Mouse (Mus musculus) thymus, postnatal 14 days (tissue): ENCODE results near the gene Sp6.

Experiments used
- DNase-seq: peaks from one replicate; pipeline ENCODE4 v3.0.0; 2021

Sp6 gene

DNA sequence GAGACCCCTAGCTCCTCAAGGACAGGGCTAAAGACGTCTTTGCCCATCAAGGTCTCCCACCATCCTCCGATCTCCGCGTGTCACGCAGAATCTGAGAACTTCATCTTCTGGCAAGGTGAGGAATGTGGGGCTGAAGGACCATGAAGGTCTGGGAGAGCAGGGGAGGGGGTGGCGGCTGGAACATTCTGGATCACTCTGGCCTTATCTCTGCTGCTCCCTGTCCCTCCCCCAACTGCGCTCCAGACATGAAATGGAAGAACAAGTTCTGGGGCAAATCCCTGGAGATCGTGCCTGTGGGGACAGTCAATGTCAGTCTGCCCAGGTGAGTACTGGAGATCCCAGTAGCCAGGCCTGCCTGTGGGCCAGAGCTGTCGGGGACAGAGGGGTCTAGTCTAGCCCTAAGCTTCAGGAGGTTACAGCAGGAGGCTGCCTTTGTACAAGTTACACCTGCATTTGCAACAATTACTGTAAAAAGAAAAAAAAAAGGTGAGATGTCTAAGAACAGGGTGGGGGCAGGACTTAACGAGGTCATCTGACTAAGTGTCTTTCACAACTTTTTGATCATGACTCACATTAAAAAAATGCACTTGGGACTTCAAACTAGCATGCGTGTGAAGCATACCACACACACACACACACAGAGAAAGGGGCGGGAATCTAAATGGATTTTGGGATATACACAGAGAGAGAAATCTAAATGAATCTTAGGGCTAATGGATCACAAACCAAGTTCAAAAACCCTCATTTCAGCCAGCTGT, 52.5 kb downstream of the Sp6 start:
- no peak for DNase-seq

DNA sequence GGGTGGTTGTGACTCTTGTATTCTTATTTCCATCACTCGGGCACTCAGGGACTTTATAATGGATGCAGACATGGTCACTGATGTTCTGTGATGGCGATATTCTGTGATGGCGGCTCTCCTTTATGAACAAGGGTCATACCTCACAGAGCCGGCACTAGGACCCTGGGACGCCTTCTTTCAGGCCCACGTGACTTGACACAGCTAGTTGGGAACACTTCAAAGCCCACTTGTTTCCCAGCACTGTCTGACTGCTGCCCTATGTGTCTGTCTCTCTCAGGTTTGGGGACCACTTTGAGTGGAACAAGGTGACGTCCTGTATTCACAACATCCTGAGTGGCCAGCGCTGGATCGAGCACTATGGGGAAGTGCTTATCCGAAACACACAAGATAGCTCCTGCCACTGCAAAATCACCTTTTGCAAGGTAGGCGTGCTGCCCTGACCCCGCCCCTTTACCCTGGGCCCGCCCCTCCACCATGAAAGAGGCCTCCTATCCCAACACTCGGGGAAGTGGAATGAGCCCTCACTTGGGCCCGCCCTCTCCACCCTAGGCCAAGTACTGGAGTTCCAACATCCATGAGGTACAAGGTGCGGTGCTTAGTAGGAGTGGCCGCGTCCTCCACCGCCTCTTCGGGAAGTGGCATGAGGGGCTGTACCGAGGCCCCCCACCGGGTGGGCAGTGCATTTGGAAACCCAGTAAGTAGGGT, 53.6 kb downstream of the Sp6 start:
- DNase-seq, result no peak

DNA sequence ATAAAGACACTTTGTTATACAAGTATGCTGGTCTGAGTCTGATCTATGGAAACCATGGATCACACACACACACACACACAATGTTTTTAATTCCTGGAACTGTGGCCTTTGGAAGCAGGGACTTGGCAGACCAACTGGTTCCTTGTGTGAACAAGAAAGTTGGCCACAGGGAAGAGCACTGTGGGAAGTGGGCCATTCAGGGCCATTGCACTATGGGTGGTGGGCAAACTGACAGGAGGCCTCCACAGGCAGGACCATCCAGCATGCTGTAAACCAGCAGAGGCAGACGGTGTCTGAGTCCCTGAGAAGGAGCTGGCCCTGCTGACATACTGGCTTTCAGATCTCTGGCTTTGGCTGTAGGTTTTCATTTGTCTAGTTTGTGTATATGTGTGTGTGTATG, 56.1 kb downstream of the Sp6 start:
- no peak for DNase-seq

DNA sequence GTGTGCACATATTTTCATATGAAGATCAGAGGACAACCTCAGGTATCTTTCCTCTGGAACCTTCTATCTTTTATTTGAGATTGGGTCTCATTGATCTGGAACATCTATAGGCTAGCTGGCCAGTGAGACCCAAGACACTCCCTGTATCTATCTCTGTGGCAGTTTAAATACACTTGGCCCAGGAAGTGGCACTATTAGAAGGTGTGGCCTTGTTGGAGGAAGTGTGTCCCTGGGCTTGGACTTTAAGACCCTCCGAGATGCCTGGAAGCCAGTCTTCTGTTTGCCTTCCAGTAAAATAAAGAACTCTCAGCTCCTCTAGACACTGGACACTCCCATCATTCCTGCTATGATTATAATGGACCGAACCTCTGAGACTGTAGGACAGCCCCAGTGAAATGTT, 56.6 kb downstream of the Sp6 start:
- no peak for DNase-seq

DNA sequence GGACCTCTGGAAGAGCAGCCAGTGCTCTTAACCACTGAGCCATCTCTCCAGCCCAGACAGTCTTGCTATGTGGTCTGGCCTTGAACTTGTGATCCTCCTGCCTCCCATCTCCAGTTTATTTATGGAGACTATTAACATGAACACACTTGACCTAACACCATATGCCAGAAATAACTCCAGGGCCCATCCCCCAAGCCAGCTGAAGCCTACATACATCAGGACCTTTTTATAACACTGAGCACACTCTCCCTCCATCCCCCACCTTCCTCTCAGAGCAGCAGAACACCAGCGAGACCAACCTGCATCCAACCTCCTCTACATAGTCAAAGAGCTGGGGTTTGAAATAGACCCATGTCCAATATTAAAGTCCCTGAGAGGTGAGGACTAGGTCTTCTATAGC, 57.9 kb downstream of the Sp6 start:
- no peak for DNase-seq

DNA sequence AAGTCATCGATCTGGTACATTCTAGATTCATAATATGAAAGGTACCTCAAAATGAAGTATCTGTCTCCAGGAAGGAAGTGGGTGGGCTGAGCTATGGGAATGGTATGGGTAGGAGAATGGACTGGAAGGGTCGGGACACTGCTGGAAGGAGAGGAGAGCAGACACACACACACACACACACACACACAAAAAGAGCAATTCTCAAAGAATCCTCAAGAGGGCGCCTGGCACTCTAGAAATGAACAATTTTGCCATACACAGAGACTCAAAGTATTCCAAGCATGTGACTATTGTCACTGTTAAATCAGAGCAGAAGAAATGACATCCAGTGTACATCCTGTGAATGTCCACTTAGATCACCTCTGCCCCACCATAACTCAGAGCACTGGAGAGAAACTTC, 59.3 kb downstream of the Sp6 start:
- DNase-seq, result peak; percentile 22

DNA sequence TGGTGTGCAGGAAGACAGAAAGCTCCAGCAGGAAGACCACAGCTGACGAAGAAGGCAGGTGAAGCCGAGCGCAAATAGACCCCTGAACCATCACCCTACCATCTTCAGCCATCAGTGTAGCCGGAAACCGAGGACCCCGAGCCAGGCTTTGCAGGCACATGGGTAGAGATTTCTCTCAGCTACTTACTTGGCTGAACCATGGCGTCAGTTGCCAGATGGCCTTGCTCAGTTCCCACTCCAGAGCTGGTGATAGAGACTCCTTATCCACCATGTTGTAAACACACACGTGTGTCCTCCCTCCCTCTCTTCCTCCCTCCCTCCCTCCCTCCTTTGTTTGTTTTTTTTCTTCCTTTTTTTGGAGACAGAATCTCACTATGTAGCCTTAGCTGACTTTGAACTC, 61.0 kb downstream of the Sp6 start:
- DNase-seq, result no peak
